Mouse (Mus musculus) heart, postnatal 10 days (tissue): Measurements from ENCODE around the gene Pate2. TPM values are rescaled to one million over a fixed set of nuclear protein-coding genes. Genes with fewer than 3 reads are reported as not detected.
A peak's percentile ranks its signal among the peaks of the same experiment; 100 is the strongest.

Source experiments
- DNase-seq, 2 experiments: peaks; one replicate each; pipeline ENCODE4 v3.0.0; 2021
- intact Hi-C: fragments of 180-260 bp; cut with DNase I; formaldehyde crosslinking; loops from one replicate; pipeline ENCODE4 v1.15.1; 2025
- total RNA-seq, 2 experiments: library from RNA; stranded (reverse); gene quantifications; 2 replicates each; pipeline ENCODE4 v1.2.3; 2021

The Pate2 gene
- under 1 TPM in 1 of 2 experiments, not detected in 1; 0.25 TPM for total RNA-seq

GRCm38 (mm10) chr9:35569571-35570534 is at the start of gene Pate2, which contains the start of gene Hyls1:
Pate2 (plus strand) TSS chr9:35570284.
Hyls1 (minus strand) TSS chr9:35570398.
- intact Hi-C loops, result no loop called here
- DNase-seq, result peak; percentile 94

DNA sequence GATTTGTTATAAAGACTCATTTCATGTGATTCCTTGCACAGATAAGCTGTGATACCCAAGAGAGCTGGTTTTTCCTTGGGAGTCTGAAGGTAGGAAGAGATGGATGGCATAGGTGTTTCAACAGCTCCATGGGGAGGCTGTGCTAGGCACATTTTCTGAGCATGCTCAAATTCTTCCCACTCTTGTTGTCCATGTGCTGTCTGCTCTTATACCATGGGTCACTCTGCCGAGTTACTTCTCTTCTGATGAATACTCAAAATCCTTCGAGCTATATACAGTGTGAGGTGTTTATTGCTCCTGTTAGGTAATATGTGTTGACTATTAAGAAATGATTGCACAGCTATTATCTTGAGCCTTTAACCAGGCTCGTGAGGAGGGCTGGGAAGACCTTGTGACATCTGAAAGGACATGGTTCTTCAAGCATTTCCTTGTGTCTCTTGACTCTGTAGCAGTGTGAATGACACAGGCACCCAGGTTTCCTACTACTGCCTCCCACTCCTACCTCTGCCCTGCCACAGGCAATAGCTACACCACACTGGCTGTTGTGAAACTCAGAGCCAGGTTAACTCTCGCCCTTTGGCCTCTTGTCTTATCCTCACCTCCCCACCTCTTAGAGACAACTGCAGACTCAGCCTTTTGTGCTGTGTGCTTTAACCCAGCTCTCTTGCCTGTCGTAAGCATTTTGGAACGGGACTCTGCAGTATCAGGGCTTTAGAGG is 49.3 kb upstream of the Pate2 start:
- DNase-seq, result no peak
- intact Hi-C loops, result no loop called here

DNA sequence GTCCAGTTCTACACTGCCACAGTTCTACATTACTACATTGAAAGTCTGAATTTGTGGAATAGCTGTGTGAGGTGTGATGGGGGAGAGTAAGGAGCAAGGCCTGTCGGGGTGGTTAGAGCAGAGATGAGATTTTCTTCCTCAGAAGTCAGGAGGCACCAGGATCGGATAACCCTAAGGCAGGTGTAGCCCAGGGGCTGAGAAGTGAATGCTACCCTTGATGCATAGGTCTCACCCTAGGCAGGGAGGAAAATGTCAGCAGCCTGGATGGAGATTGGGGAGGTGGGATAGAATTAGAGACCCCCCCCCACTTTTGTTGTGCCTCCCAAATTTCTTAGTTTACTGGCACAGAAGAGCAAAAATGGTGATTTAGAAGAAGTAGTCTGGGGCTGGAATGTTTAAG is 47.8 kb upstream of the Pate2 start:
- intact Hi-C loops, result loop anchor here (2.0 kb wide), 1 partner anchor 99 kb away; no protein-coding TSS in a partner anchor
- DNase-seq, result no peak

DNA sequence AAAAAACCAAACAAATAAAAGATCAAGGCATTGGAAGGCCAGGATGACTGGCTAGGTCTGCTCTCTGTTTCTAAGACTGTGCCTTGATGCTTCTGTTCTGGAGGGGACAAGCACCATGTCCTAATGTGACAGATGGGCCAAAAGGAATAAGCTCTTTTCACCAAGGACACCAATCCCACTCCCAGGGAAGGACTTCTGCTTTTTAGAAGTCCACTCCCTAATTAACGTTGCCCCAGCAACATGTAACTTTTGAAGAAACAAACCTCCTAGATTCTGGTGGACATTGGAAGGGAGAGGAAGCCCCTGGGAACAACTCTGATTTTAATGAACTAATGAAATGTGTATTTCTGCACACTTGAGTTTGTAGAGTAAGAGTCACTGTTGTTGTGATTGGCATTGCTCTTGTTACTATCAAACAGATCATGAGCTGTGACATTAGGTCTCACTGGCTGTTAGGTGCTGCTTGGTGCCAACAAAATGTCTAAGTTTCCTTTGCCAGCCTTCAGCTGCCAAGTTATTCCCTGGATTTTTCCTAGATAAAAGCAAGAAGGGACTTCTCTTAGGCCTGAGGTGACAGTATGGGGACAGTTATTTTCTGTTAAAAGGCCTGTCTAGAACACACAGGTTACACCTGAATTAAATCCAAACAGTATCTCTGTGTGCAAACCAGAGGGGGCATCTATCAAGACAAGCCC is 47.1 kb upstream of the Pate2 start:
- intact Hi-C loops, result loop anchor here (2.0 kb wide), 1 partner anchor 100 kb away; no protein-coding TSS in a partner anchor
- peak in 1 of 2 experiments; percentile 31 for DNase-seq

GRCm38 (mm10) chr9:35523541-35523940 is 46.5 kb upstream of the Pate2 start:
- intact Hi-C loops, result loop anchor here (2.0 kb wide), 1 partner anchor 101 kb away; no protein-coding TSS in a partner anchor
- peak; percentile 63 to 69 for DNase-seq

- intact Hi-C loops, result loop anchor here (1.0 to 2.0 kb wide), 2 partner anchors 101 to 242 kb away; no protein-coding TSS in a partner anchor
- DNase-seq, result peak; percentile 80 to 85
Measured at GRCm38 (mm10) chr9:35523941-35524411, 46.1 kb upstream of the Pate2 start.

GRCm38 (mm10) chr9:35529141-35529540 is 40.9 kb upstream of the Pate2 start:
- intact Hi-C loops, result no loop called here

DNA sequence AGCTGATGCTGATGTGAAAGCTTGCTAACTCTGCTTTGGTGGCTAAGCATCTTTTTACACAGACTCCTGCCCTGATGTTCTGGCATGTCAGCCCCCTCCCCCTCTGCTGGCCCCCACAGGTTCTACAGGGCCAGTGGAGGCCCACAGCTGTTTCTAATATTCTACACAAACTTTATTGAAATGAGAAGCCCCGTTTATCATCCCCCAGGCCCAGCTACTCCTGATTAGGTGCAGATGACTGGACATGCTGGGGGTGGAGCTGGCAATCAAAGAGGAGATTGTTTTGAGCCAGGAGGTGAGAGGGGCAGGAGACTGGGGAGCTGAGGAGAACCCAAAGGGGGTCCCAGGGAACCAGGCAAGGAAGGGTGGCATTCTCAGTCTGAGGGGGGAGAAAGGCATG is 40.3 kb upstream of the Pate2 start:
- intact Hi-C loops, result no loop called here
- DNase-seq, result no peak

More at GRCm38 (mm10) chr9:35529141-35529540, 40.9 kb upstream of the Pate2 start:
- DNase-seq, result no peak

- intact Hi-C loops, result no loop called here
- DNase-seq, result peak in 1 of 2 experiments; percentile 15
Measured at GRCm38 (mm10) chr9:35533266-35533665, 36.8 kb upstream of the Pate2 start.

DNA sequence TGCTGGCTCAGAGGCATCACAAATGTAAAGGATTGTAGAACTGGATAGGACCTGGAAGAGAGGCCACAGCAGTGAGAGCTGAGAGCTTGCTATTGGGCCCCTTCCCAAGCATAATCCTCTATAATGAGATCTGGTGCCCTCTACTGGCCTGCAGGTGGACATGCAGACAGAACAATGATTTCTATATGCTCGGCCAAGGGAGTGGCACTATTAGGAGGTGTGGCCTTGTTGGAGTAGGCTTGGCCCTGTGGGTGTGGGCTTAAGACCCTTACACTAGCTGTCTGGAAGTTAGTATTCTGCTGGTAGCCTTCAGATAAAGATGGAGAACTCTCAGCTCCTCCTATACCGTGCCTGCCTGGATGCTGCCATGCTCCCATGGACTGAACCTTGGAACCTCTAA is 35.0 kb upstream of the Pate2 start:
- intact Hi-C loops, result no loop called here
- peak; percentile 64 to 76 for DNase-seq

DNA sequence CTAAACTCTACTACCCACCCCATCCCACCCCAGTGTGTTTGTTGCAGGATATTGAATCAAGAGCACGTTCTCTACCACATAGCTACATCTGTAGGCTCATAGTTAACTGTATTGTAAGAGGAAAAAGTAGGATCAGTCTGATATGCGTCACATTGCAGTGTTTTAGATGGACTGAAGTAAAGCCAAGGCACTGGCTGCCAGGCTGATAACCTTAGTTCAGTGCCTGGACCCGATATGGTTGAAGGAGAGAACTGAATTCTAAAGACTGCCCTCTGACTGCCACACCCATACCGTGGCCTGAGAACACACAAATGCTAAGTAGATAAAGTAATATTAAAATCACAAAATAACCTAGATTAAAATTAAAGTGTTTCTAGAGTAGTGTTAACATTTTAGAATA is 34.2 kb upstream of the Pate2 start:
- intact Hi-C loops, result no loop called here

DNA sequence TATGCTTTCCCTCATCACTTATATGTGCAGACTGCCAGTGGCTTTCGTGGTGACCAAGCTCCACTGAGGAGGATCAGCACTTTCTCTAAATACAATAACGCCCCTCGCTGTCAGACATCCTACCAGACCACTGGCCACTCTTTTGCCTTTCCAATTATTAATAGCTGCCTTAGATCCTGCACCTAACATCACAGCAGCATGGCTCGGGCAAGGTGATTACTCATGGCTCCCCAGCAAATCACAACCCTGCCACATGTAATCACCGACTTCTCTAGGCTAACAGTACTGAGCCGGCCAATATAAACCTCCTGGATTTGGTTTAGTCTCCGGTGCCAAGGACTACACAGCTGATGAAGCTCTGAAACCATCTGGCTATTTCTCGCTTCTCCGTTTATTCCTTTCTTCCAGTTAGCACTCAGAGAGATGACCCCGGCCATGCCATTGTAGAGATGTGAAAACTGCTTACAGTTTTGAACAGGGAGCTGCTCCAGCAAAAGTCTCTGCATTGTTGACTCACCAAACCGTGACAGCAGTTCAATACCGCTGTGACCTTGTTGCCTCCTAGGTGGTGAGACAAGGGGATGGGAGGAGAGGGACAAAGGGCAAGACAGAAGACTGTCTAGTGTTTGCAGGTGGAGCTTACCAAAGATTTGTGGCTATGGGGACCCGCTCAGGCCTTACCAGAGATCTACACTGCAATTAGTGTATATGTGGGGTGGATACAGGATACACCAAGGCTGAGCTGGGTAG is 30.9 kb upstream of the Pate2 start:
- DNase-seq, result no peak
- intact Hi-C loops, result no loop called here

More for the DNA sequence above, 34.2 kb upstream of the Pate2 start:
- DNase-seq, result no peak

GRCm38 (mm10) chr9:35541024-35541423 is 29.1 kb upstream of the Pate2 start:
- no peak for DNase-seq
- intact Hi-C loops, result loop anchor here (1.0 to 10.0 kb wide), 2 partner anchors 259 to 516 kb away; no protein-coding TSS in a partner anchor

GRCm38 (mm10) chr9:35541488-35541887 is 28.6 kb upstream of the Pate2 start:
- intact Hi-C loops, result loop anchor here (1.0 to 10.0 kb wide), 2 partner anchors 259 to 517 kb away; no protein-coding TSS in a partner anchor
- peak; percentile 84 to 90 for DNase-seq

DNA sequence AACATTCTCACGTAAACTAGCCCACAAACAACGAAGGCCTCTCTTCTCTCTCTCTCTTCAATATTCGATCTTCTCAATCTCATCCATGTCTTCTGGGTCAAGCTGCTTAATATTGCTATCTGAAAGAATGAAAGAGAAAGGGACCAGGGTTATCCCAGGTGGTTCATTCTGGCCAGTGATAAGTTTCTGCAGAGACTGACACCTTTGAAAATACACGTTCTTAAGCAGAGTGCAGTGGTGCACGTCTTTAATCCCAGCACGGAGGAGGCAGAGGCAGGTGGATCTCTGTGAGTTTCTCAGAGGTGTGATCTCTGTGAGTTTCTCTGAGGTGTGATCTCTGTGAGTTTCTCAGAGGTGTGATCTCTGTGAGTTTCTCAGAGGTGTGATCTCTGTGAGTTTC is 28.1 kb upstream of the Pate2 start:
- no peak for DNase-seq
- intact Hi-C loops, result loop anchor here (1.0 to 10.0 kb wide), 2 partner anchors 260 to 517 kb away; no protein-coding TSS in a partner anchor

GRCm38 (mm10) chr9:35543099-35543860 is 26.8 kb upstream of the Pate2 start:
- intact Hi-C loops, result loop anchor here (10.0 kb wide), 1 partner anchor 518 kb away; no protein-coding TSS in a partner anchor
- no peak for DNase-seq

GRCm38 (mm10) chr9:35544666-35545065 is 25.4 kb upstream of the Pate2 start:
- intact Hi-C loops, result loop anchor here (10.0 kb wide), 1 partner anchor 520 kb away; no protein-coding TSS in a partner anchor

DNA sequence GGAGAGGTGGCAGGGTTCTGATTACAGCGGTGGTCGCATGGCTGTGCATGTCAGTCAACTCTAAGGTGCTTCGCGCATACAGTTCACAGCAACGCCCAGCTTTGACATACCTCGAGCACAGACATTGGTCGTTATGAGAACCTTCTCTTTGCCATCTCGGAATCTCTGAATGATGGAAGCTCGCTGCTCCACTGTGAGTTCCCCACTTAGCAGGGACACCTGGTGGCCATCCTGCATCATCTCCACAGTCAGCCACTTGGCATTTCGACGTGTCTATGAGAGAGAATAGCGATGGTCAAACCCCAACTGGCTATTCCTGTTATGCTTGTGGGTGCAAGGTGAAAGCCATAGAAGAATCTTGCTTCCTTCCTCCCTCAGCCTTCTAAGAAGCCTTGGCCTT is 24.4 kb upstream of the Pate2 start:
- intact Hi-C loops, result loop anchor here (10.0 kb wide), 1 partner anchor 521 kb away; no protein-coding TSS in a partner anchor
- DNase-seq, result no peak

More at GRCm38 (mm10) chr9:35544666-35545065, 25.4 kb upstream of the Pate2 start:
- DNase-seq, result peak; percentile 43 to 62
